Mouse (Mus musculus) left cerebral cortex, postnatal 10 days (tissue): Measurements from ENCODE around the gene Trak1. TPM values are rescaled to one million over a fixed set of nuclear protein-coding genes. Genes with fewer than 3 reads are reported as not detected.
A peak's percentile ranks its signal among the peaks of the same experiment; 100 is the strongest.
"Not testable (repeated sequence)": the region's sequence is repeated elsewhere in the genome, so short reads cannot be mapped to it uniquely, and the experiment has no call there.

Experiments
- DNase-seq, 2 experiments: peaks; one replicate each; pipeline ENCODE4 v3.0.0; 2021 to 2022; ENCODE audit warnings: low spot score in 2 of 2, mixed read lengths in 1 of 2; ENCODE audit errors: extremely low spot score in 1 of 2
- intact Hi-C: fragments of 180-260 bp; cut with DNase I; formaldehyde crosslinking; loops from one replicate; pipeline ENCODE4 v1.15.1; 2025
- total RNA-seq, 2 experiments: library from RNA; stranded (reverse); gene quantifications; 2 replicates each; pipeline ENCODE4 v1.2.3; 2021

Gene Trak1
- total RNA-seq, 2 experiments from 2014 or later = 213 to 215 TPM

DNA sequence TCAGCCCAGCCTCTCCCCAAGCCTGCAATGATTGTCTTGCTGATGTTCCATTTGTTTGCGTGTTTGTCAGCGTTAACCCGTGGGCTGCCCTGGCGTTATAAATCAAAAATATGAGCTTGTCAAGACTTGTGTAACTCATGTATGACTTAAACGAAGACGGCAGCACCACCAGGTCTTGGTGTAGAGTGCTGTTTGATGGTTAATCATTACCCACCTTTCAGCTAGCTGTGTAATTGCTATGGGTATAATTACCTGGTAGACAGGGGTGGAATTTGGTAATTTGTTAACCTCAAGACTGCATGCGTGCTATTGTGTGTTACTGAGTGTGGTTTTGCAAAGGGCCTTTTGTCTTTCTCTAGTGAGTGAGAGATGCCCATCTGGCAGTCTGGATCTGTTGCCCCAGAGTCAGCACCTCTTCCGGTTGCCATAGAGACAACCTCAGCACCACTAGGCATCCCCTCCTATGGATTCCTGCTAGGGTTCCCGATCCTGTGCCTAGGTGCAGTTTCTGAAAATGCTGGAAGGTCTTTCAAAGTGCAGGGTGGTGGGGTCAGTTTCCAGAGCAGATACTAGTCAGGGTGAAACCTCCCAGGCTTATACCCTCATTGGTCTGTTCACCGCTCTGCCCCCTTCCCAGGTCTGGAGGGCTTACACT lies 15.1 kb downstream of the Trak1 start:
- intact Hi-C loops = no loop called here
- no peak for DNase-seq

DNA sequence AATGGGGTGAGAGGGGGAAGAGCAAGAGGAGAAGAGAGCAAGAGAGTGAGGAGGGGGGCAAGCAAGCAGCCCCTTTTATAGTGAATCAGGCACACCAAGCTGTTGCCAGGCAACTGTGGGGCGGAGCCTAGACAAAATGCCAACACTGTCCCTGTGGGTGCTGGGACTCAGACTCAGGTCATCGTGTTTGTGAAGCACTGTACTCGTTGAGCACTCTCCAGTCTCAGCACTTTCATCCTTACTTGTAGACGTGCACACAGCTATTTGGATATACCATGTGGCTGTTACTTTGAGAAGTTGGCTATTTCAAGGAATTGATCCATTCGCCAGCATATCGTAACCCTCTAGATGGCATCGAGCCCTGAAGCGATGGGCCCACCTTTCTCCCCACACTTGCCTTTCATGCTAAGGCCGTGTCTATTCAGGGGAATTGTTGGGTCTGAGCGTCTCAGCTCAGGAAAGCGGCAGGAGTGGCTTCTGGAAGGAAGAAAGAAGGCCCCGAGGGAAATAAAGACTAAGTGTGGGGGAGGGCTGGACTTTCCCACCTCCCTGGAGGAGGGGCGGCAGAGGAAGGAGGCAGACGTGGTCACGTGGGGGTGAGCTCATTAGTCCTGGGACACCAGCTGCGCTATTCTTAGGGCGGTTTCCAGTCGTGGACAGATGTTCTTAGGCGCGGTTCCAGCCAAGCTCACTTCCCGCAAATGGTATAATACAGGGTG lies 16.5 kb downstream of the Trak1 start:
- intact Hi-C loops = no loop called here

DNA sequence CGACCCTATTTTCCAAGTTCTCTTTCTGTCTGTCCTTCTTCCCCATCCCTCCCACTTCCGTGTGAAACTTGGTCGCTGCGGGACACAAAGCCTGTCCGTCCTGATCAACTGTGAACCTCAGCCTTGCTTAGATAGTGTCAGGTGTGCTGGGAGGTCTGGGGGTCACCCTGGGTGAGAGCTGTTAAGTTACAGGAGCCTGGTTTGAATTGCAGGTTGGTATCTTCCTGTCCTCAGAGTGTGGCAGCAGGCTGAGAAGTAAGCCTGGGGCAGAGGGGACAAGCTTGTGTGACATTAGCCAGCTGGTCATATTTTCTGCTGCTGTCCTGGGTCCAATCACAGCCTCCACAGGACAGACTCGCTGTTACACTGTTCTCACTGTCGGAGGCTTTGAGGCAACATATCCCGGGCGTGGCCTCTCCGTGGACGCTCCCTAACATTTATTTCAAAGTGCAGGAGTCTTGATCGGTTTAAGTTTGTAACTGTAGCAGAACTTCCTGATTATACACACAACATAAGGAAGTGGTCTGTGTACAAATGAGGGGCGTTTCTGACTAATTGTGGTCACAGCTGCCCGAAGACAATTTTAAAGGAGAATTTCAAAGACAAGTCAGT lies 17.3 kb downstream of the Trak1 start:
- DNase-seq = peak in 1 of 2 experiments; percentile 69
- intact Hi-C loops = no loop called here

More for the DNA sequence above, 16.5 kb downstream of the Trak1 start:
- peak in 1 of 2 experiments; percentile 93 for DNase-seq

DNA sequence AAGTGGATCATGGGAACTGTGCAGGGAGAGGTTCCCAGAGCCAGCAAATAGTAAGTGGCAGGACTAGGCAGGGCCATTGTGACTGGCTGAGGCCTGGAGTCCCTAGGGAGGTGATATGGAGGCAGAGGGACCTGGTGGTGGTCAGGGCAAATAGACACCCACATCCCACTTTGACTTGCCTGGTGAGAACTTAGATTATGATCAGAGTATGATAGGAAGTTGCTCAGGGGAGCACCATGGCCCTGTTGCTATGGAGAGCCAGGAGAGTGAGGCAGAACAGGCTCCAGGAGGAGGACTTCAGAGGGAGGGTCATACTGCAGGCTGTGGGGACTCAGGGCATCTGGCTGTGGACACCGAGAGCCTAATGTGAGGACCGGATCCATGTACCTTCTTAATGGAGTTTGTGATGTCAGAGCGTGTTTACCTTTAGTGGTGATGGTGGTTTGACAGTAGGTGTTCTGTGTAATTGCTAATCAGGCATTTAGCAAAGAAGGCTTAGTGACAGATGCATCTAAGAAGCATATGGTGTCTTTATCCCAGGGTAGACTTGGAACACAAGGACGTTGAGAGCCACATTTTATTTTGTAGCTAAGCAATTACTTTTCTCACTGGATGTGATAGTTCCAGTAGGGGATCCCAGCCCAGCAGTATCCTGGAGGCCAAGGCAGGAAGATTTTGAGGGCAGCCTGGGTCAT lies 18.7 kb downstream of the Trak1 start:
- no peak for DNase-seq
- intact Hi-C loops = no loop called here

DNA sequence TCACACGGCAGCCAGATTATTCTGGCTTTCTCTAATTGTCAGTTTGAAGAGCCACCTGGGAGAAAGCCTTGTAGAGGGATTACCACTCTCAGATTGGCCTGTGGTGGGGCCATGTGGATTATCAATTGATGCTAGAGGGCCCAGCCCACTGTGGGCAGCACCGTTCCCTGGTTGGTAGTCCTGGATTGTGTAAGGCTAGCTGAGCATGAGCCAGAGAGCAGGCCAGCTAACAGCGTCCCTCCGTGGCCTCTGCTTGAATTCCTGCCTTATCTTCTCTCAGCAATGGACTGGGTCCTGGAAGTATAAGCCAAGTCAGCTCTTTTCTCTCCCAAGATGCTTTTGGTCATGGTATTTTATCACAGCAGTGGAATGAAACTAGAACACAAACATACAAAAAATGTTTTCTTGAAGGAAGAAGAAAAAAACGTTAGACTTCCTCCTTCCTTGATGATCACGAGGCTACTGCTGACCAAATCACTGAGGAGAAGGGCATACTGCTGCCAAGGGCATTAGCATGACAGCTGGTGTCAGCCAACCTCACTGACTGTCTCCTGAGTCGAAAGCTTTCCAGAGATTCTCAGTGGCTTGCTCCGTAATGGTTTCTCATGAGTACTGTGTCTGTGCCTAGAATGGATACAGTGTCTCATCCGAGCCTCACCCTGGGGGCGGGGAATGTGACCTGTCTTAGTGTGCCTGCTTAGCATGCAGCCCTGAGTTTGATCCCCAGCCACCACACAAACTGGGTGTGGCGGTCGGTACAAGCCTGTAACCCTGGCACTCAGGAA lies 19.5 kb downstream of the Trak1 start:
- intact Hi-C loops = no loop called here
- no peak for DNase-seq

DNA sequence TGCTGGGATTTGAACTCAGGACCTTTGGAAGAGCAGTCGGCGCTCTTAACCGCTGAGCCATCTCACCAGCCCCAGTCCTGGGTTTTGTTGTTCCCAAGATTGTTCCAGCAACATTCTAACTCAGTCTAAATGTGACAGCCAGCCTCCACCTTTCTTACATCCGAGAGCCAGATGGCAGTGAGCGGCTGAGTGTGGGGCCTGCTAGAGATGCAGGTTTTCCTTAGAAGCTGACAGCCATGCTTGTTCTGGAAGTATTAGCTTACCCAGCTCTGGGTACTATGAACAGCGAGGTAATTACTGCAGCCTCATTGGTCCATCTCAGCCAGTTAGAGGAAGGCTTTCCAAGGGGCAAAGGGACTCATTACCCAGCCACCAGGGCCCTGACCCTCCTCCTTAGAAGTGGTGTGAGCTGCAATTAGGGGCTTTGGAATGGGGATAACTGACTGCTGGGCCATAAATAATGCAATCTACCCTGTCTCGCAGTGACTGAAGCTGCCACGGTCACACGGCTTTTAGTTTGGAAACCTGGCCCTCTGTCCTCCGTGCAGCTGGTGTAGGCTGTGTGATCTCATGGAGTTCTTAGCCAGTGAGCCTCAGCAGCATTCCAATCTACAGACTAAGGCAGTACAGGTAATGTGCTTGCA lies 22.1 kb downstream of the Trak1 start:
- DNase-seq = no peak
- intact Hi-C loops = no loop called here

DNA sequence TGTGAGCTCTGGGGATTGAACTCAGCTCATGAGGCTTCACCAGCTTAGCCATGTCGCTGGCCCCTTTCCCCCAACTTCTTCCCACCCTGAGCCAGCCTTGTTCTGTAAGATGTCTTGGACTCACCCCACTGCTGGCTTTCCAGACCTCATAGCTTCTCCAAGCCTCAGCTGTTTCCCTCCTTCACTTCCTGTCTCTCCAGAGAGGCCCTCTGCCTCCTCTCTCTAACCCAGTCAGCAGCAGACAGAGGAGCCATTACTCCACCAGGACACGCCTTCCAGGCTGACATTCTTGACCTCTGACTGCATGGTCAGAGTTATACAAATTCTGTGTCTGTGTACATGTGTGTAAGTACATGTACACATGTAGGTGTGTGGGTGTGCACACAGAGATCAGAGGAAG lies 23.1 kb downstream of the Trak1 start:
- no peak for DNase-seq
- intact Hi-C loops = no loop called here

DNA sequence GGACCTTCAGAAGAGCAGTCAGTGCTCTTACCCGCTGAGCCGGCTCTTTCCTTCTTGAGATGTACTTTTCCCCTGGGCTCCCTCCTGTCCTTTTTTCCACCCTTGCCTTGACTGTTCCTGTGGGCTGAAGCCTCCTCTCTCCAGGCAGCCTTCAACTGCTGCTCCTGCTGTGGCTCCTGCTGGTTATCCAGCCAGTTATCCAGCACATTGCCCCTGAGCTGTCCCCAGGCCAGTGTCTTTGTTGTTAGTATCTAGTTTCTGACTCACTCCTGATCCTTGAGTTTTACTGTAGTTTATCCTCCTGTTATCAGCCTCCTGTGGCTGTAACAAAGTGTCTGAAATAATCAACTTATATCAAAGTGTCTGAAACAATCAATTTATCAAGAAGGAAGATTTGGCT lies 23.8 kb downstream of the Trak1 start:
- no peak for DNase-seq
- intact Hi-C loops = no loop called here

DNA sequence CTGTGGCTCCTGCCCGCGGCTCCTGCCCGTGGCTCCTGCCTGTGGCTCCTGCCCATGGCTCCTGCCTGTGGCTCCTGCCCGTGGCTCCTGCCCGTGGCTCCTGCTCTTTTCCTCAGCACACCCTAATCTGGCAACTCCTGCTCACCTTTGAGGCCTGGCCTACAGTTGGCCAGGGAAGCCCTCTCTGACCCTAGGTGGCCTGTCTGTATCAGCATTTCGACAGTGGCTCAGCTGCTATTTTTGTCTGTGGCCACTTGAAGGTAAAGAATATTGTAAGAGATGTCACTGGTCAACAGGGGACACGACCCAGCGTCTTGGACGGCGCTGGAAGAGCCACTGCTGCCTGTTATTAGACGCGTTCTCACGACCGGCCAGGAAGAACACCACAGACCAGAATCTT lies 24.7 kb downstream of the Trak1 start:
- intact Hi-C loops = no loop called here
- no peak for DNase-seq

DNA sequence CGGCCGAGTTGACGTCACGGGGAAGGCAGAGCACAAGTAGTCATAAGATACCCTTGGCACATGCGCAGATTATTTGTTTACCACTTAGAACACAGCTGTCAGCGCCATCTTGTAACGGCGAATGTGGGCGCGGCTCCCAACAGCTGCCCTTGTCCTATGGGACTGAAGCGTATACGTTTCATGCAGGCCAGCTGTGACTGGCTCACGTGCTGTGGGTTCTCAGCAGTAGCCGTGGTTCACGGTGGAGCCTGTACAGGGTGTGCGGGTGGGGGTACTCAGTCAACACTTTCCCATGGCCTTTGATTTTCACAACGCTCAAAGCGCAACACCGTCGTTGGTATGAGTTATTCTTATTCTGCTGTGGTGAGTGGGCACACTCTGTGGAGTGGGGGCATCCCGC lies 31.0 kb downstream of the Trak1 start:
- intact Hi-C loops, DNase-seq: not testable (repeated sequence)

DNA sequence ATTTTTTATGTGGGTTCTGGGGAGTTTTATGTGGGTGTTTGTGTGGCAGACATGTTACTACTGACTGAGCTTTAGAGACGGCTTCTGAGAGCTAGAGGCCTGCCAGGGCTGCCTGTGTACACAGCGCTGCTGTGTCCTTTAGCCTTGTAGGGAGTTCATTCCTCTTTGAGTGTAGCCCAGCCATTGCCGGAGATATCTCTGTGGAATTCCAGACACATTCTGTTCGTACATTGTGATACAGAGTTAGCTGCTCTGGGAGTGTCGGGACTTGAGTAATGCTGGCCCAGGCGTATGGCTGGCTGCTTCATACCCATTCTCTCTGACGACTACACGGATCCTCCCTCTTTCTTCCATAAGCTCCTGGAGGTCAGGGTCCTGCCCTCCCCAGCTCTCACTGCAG lies 31.9 kb downstream of the Trak1 start:
- intact Hi-C loops = no loop called here
- no peak for DNase-seq

DNA sequence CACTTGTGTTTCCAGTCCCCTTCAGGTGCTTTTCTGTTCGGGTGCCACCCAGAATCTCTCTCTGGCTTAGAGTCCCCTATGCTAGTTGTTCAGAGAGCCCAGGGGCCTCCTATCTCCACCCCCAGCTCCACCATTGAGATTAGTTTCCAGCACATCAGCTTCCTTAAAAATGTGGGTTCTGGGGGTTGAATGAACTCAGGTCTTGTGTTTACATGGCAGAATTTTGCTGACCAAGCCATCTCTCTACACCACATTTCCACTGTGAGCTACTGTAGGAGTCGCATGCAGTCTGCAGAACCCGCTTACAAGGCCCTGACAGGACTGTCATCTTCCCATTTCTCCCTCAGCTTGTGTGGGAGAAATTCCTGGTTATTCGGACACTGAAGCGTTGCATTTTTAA lies 32.8 kb downstream of the Trak1 start:
- no peak for DNase-seq
- intact Hi-C loops = no loop called here

DNA sequence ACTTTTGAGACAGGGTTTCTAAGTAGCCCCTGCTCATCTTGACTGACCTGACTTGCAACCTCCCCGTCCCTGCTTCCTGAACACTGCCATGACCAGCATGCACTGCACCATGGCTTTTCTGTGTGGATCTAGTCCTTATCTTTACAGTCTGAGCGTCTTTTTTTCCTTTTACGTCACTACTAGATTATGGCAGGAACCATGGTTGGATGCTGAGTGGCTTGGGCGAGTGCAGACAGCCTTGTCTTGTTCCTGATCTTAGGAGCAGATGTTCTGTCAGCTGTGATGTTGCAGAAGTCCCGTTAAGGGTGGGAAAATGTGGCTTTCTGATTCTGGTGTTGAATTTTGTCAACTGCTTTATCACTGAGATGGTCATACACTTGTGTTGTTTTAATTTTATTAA lies 34.1 kb downstream of the Trak1 start:
- DNase-seq = no peak
- intact Hi-C loops = no loop called here

DNA sequence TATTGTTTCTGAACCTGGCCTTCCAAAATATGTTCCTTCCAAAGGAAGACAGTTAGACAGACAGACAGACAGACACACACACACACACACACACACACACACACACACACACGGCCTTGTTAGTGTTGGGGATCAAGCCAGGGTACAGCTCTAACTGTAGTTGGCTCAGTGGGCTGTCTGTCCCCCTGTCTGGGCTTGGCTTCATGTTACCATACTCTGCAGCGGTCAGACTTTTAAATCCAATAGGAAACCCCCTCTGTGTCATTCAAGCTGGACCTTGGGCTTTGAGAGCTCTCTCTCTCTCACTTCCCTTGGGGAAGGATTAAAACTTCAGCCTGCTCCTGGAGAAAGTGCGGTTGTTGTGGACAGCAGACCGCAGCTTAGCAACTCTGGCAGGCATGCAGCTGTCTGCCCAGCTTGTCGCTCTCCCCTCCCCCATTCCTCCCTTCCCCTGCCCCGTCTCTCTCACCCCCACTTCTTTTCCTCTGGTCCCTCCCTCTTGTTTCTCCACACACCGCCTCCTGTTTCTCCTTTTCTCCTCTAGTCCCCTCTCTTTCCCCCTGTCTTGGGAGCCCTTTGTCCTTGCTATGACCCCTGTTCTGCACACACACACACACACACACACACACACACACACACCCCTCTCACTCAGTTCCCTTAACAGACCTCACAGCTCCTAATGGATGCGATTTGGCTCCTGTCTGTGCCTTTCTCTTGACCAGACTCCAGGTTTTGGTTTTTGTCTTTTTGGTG lies 34.8 kb downstream of the Trak1 start:
- intact Hi-C loops = no loop called here
- DNase-seq = peak; percentile 52 to 87

DNA sequence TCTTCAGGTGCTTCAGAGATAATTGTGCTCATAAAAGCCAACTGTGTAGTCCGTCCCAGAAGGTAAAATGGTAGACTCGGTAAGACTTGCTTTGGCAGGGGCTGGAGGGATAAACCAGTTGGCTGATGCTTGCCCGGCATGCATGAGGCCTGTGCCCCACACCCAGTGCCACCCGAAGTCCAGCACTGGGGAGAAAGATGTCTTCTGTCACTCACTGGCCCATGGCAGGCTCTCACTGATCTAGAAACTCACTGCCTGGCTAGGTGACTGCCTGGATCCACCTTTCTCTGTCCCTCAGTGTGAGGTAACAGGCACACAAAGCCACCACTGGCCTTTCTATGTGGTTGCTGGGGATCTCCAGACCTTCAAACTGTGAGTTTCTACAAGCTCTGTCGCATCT lies 36.3 kb downstream of the Trak1 start:
- no peak for DNase-seq
- intact Hi-C loops = no loop called here

DNA sequence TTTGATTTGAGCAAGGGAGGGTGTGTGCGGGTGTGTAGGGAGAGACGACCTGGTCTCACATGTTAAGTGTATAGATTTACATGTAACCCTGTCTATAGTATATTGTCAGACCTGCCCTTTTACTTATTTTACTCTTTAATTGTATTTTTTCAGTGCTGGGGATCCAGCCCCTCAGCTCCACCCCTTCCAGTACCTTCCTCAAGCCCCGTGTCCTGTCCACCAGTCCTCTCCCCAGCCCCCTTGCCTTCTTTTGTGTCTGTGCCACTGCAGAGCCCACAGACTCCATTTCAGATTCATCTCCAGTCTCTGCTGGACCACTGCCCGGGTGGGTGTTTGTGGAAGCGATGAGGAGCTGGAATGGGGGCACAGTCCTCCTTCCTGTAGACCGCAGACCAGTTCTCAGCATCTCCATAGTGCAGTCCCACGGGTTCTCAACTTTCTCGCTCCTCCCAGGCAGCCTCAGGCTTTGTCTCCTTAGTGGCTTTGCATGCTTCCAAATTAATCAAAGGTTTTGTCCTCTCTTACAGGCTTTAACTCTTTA lies 37.1 kb downstream of the Trak1 start:
- DNase-seq = no peak
- intact Hi-C loops = no loop called here

DNA sequence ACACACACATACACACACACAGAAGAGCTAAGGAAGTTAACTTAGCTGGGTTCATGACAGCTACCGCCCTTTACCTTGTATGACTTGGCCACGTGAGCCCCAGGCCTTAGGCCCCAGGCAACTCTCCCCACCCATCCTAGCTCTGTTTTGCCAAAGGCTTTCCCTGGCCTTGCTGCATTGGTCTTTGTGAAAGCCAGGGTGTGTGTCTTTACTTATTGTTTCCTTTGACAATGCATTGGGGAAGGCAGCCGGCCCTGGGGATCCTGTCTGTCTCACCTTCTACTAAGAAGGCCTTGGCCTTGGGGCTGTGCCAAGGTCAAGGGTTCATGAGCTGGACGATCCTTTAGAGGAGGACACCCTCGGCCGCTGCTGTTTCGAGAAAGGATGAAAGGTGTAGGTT lies 38.3 kb downstream of the Trak1 start:
- peak in 1 of 2 experiments; percentile 71 for DNase-seq
- intact Hi-C loops = no loop called here
